Mouse (Mus musculus) frontal cortex, postnatal 10 days (tissue): ENCODE results near the gene Ctbs.

ENCODE experiments used
- DNase-seq, 2 experiments: peaks; one replicate each; pipeline ENCODE4 v3.0.0; 2022; ENCODE audit warnings: low spot score in 2 of 2, mixed read lengths in 1 of 2

The Ctbs gene

GRCm38 (mm10) chr3:146494941-146495340 is 45.3 kb downstream of the Ctbs start:
- DNase-seq = no peak

DNA sequence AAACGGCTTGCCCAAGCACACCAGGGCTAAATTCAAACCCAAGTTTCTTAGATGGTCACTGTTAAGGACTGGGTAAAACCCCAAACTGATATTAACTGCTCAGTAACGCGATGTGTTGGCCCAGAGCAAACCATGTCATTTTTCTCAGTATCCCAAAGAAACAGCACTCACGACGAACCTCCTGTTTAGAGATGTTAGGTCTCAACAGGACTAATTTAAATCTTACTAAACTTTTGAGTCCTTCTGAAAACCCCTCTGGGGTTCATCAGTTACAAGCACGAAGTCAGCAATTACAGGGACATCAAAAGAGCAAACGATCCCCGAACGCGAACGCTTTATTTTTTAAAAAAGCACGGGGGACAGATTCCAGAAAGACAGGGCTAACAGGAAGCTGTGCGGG is 49.4 kb downstream of the Ctbs start:
- DNase-seq = no peak

GRCm38 (mm10) chr3:146499431-146500002 is 49.9 kb downstream of the Ctbs start, which contains the start of the genes Spata1 and Gng5:
Gene Spata1 (minus strand): TSS chr3:146499753.
Gene Gng5 (plus strand): TSS chr3:146499807.
- peak; percentile 57 to 73 for DNase-seq

- peak in 1 of 2 experiments; percentile 31 for DNase-seq
Observed at GRCm38 (mm10) chr3:146500003-146500809, 50.6 kb downstream of the Ctbs start.

DNA sequence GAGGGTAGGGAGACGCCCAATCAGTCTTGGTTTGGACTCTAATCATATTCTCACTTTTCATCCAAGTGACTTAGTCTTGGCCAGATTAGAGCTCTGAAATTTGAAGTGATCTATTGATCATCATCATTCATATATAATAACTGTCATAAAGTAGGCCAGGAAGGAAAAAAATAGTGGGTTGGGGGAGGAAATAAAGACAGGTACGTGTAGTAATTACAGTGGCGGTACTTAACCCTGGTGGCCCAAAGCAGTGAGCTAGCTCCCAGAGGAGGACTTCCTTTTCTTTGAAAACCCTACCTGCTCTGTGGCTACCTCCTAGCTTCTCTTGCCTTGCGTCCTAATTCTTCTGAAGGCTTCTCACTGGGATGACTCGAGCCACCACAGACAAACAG is 51.2 kb downstream of the Ctbs start:
- no peak for DNase-seq

- no peak for DNase-seq
Observed at GRCm38 (mm10) chr3:146501601-146502123, 52.1 kb downstream of the Ctbs start.

DNA sequence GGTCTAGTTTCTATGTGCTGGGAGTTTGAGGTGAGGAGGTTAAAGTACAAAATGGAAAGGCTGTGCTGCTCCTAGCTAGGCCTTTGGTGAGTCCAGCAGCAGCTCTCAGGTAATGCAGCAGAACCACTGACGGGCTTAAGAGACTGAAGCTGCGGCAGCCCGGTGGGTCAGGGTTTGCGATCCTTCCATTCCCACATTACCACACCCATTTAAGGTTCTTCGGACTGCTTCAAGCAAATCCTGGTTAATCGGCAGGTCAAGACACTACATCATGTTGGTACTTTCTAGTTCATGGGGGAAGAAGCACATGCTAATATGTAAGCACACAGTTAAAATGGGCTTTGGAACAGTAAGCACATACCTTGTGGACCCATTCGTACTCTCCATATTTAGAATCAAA is 57.1 kb downstream of the Ctbs start:
- no peak for DNase-seq
